Mouse (Mus musculus) lung, adult 18-20 months (tissue): ENCODE measurements around the gene Gm4131.

Source experiments
- DNase-seq, 2 experiments: peaks; one replicate each; pipeline ENCODE4 v3.0.0; 2022; ENCODE audit warnings: mixed read lengths in 2 of 2

Gm4131 gene

GRCm38 (mm10) chr14:62456239-62456747 is 110.4 kb downstream of the Gm4131 start, which contains the start of gene Gucy1b2:
Gene Gucy1b2 (minus strand): TSS chr14:62456289.
- no peak for DNase-seq

GRCm38 (mm10) chr14:62455570-62455879 is 111.2 kb downstream of the Gm4131 start:
- no peak for DNase-seq

- no peak for DNase-seq
These were observed 111.8 kb downstream of the Gm4131 start for GRCm38 (mm10) chr14:62454760-62455569.

GRCm38 (mm10) chr14:62454136-62454535 is 112.6 kb downstream of the Gm4131 start:
- DNase-seq = no peak

- DNase-seq = no peak
These were observed 113.4 kb downstream of the Gm4131 start for GRCm38 (mm10) chr14:62453276-62453675.

- DNase-seq = no peak
These were observed 116.0 kb downstream of the Gm4131 start for GRCm38 (mm10) chr14:62450706-62451105.

GRCm38 (mm10) chr14:62447214-62447548 is 119.5 kb downstream of the Gm4131 start:
- DNase-seq = no peak

- no peak for DNase-seq
These were observed 120.1 kb downstream of the Gm4131 start for GRCm38 (mm10) chr14:62446385-62447213.

GRCm38 (mm10) chr14:62443840-62444430 is 122.8 kb downstream of the Gm4131 start:
- DNase-seq = no peak

- DNase-seq = no peak
These were observed 123.8 kb downstream of the Gm4131 start for GRCm38 (mm10) chr14:62442971-62443370.

- no peak for DNase-seq
These were observed 126.7 kb downstream of the Gm4131 start for GRCm38 (mm10) chr14:62440036-62440435.

GRCm38 (mm10) chr14:62438236-62438635 is 128.5 kb downstream of the Gm4131 start:
- no peak for DNase-seq

GRCm38 (mm10) chr14:62437806-62438205 is 128.9 kb downstream of the Gm4131 start:
- no peak for DNase-seq

- no peak for DNase-seq
These were observed 141.4 kb downstream of the Gm4131 start for GRCm38 (mm10) chr14:62425277-62425691.

GRCm38 (mm10) chr14:62422265-62422664 is 144.5 kb downstream of the Gm4131 start:
- DNase-seq = no peak

GRCm38 (mm10) chr14:62417501-62417900 is 149.2 kb downstream of the Gm4131 start:
- DNase-seq = no peak

- peak in 1 of 2 experiments; percentile 6 for DNase-seq
These were observed 150.0 kb downstream of the Gm4131 start for GRCm38 (mm10) chr14:62416742-62417134.

- no peak for DNase-seq
These were observed 150.5 kb downstream of the Gm4131 start for GRCm38 (mm10) chr14:62416007-62416741.
